Mouse (Mus musculus) lung, adult 2 months (tissue): ENCODE measurements around the gene Rnf220.

Source experiments
- CTCF ChIP-seq: fragments of 200-500 bp; IDR thresholded peaks from 2 replicates; pipeline ENCODE4 v1.5.1; 2011; ENCODE audit warnings: mild to moderate bottlenecking, low read length, control low read depth; ENCODE audit not compliant: insufficient read depth
- POLR2A ChIP-seq: fragments of 200-500 bp; IDR thresholded peaks from 2 replicates; pipeline ENCODE4 v1.6.1; 2011; ENCODE audit warnings: low read depth, mild to moderate bottlenecking, control low read depth, low read length, borderline replicate concordance; ENCODE audit errors: extremely low read depth

GRCm38 (mm10) chr4:117326915-117327314 lies 169.9 kb downstream of the Rnf220 start:
- TF ChIP-seq POLR2A (no peak), CTCF (no peak)
